Mouse (Mus musculus) E14TG2a.4 (cell line): ENCODE measurements around the gene Gpt2.

ENCODE experiments used
- CTCF ChIP-seq: conservative IDR thresholded peaks from 2 replicates; pipeline ENCODE4 v1.5.1; 2014; ENCODE audit warnings: low read length
- POU5F1 ChIP-seq: IDR thresholded peaks from 2 replicates; pipeline ENCODE4 v1.6.1; 2014; ENCODE audit warnings: low read length, borderline replicate concordance

DNA sequence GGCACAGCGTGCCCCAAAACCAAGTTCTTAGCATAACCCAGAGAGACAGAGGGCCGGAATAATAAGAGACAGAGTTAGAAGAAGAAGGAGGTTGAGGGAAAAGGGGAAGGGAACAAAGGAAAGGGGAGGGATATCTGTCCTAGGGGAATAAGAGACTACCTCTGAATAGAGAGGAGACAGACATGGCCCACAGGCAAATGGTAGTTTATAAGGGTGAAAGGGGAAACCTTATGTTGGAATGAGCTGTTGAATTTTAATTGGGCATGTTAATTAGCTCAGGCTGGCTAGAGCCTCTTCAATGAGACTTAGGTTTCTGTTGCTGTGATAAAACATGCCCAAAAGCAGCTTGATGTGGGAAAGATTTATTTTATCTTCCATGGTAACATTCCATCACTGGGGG, 39.1 kb upstream of the Gpt2 start:
- TF ChIP-seq CTCF (no peak), POU5F1 (no peak)
